Mouse (Mus musculus) midbrain, embryonic 10.5 days (tissue): Measurements from ENCODE around the gene Fhit. TPM values are rescaled to one million over a fixed set of nuclear protein-coding genes. Genes with fewer than 3 reads are reported as not detected.

Experiments used
- polyA plus RNA-seq: library from polyadenylated mRNA; unstranded; fragments of >200 nt; fragmentation: Nextera tagmentation; extraction: Ambion mirVana; gene quantifications from 2 replicates; pipeline ENCODE4 v1.2.1, GENCODE M21; 2016

The Fhit gene
- polyA plus RNA-seq, 1 experiment from 2014 or later, result 3.4 TPM

Other genes starting within 250 kb of the Fhit start
- gene Gm3839, start 194.7 kb upstream of the Fhit start, polyA plus RNA-seq, result 2.7 TPM in 2 replicates